Mouse (Mus musculus) embryo, embryonic 11.5 days (tissue): ENCODE results near the gene Uhrf1bp1l.

Source experiments
- DNase-seq: peaks from one replicate; pipeline ENCODE4 v3.0.0-alpha.2; 2012; ENCODE audit warnings: low read depth, low spot score

The Uhrf1bp1l gene

GRCm38 (mm10) chr10:89838834-89839233 is 94.0 kb downstream of the Uhrf1bp1l start:
- no peak for DNase-seq

GRCm38 (mm10) chr10:89850951-89851350 is 106.2 kb downstream of the Uhrf1bp1l start:
- DNase-seq: no peak

GRCm38 (mm10) chr10:89855251-89855875 is 110.6 kb downstream of the Uhrf1bp1l start:
- DNase-seq: no peak

GRCm38 (mm10) chr10:89856286-89856685 is 111.5 kb downstream of the Uhrf1bp1l start:
- no peak for DNase-seq

GRCm38 (mm10) chr10:89868211-89868610 is 123.4 kb downstream of the Uhrf1bp1l start:
- DNase-seq: no peak

GRCm38 (mm10) chr10:89868836-89869235 is 124.0 kb downstream of the Uhrf1bp1l start:
- no peak for DNase-seq
